Mouse (Mus musculus) forelimb bud, embryonic 11.5 days (tissue): ENCODE measurements at regions not wholly inside any gene's neighbourhood (a gene's known extent, or its start where the extent isn't known, plus 50 kb on each side); places are given as distances from the start of the nearest gene placed in this dataset.
"Not testable (repeated sequence)": the region's sequence is repeated elsewhere in the genome, so short reads cannot be mapped to it uniquely, and the experiment has no call there.

Experiments
- DNase-seq: peaks from one replicate; pipeline ENCODE4 v3.0.0-alpha.2; 2012; ENCODE audit warnings: low read depth, low spot score

GRCm38 (mm10) chr9:84461441-84461840, 536.5 kb downstream of the Bckdhb start:
- no peak for DNase-seq

- peak; percentile 37 for DNase-seq
These were observed 541.8 kb downstream of the Bckdhb start for GRCm38 (mm10) chr9:84466741-84467140.

GRCm38 (mm10) chr9:84472696-84473095, 547.8 kb downstream of the Bckdhb start:
- no peak for DNase-seq

GRCm38 (mm10) chr9:84475906-84476305, 551.0 kb downstream of the Bckdhb start:
- peak; percentile 5 for DNase-seq

GRCm38 (mm10) chr9:84499507-84499906, 574.6 kb downstream of the Bckdhb start:
- DNase-seq = no peak

- not testable (repeated sequence) for DNase-seq
These were observed 578.0 kb downstream of the Bckdhb start for GRCm38 (mm10) chr9:84502981-84503380.

GRCm38 (mm10) chr9:84517064-84517463, 592.1 kb downstream of the Bckdhb start:
- DNase-seq = peak; percentile 27

GRCm38 (mm10) chr9:84545431-84545830, 620.5 kb downstream of the Bckdhb start:
- no peak for DNase-seq

- DNase-seq = no peak
These were observed 623.2 kb downstream of the Bckdhb start for GRCm38 (mm10) chr9:84548012-84548660.

- DNase-seq = no peak
These were observed 630.3 kb downstream of the Bckdhb start for GRCm38 (mm10) chr9:84555237-84555636.

GRCm38 (mm10) chr9:84556261-84556844, 631.4 kb downstream of the Bckdhb start:
- DNase-seq = no peak

GRCm38 (mm10) chr9:84558346-84558745, 633.4 kb downstream of the Bckdhb start:
- DNase-seq = no peak

GRCm38 (mm10) chr9:84569533-84569932, 644.6 kb downstream of the Bckdhb start:
- DNase-seq = no peak

GRCm38 (mm10) chr9:84577781-84578180, 652.8 kb downstream of the Bckdhb start:
- DNase-seq = no peak

- DNase-seq = no peak
These were observed 662.8 kb downstream of the Bckdhb start for GRCm38 (mm10) chr9:84587791-84588190.

GRCm38 (mm10) chr9:84594724-84595123, 669.8 kb downstream of the Bckdhb start:
- DNase-seq = no peak
